Mouse (Mus musculus) urinary bladder, postnatal 25 days (tissue): Measurements from ENCODE around the gene Otos.
A peak's percentile ranks its signal among the peaks of the same experiment; 100 is the strongest.

Experiments
- DNase-seq: peaks from one replicate; pipeline ENCODE4 v3.0.0; 2022; ENCODE audit warnings: low spot score

The Otos gene

GRCm38 (mm10) chr1:92648673-92649072, at the start of gene Otos:
Gene Otos (minus strand): TSS chr1:92648841.
- DNase-seq: peak; percentile 52

DNA sequence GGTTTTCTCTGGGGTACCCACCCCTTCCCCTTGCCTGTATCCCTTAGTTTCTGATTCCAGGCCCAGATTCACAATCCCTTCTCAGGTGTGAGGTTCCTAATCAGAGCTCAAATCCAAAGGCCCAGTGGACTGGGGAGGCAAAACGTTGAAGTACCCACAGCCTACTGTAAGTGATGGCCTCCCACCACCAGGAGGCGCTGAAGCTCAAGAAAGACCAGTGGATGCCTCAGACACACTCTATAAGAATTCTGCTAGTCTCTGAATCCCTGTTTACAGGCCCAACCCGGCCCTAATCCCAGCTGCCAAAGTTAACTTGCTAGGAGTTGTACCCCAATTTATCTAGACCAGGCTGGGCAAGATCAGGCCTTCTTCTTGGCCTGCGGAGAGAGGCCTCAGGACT, 48.2 kb upstream of the Otos start:
- DNase-seq: peak; percentile 85

DNA sequence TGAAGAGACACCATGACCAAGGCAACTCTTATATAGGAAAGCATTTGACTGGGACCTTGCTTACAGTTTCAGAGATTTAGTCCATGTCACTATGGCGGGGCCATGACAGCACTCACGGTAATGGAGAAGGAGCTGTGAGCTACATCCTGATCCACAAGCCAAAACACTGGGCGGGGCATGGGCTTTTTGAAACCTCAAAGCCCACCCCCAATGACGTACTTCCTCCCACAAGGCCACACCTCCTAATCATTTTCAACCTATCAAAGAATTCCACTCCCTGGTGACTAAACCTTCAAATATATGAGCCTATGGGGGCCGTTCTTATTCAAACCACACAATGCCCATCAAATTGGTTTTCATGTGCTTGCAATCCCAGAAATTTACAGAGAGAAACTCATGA, 47.1 kb upstream of the Otos start:
- DNase-seq: no peak

DNA sequence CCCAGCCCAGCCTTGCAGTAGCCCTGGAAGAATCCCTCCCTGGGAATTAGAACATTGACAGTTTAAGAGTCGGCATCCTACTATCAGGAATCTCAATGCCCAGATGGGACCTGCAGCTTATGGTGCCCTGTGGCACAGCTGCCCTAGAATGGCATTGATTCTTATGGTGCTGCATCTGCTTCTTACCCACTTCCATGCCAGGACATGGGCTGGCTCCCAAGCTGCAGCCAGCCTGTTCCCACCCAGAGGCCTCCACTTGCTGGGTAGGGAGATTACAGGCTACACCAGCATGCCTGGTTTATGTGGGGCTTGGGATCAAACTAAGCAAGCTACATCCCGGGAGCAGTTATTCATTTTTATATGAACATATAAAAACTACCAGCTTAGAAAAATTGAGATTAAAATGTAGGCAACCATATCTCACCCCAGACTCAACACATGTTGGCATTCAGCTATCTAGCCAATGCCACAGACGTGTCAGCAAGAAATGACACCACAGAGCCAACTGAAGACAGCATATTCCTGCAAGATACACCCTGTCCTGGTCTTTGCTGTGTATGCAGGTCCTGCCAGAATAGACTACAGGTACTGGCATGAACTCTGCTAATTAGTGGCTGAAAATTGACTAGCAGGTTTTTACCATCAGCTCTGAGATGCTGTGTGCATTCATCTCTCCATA, 42.7 kb upstream of the Otos start:
- DNase-seq: no peak

- DNase-seq: no peak
These were observed 38.4 kb upstream of the Otos start for GRCm38 (mm10) chr1:92686994-92687393.

- no peak for DNase-seq
These were observed 34.5 kb upstream of the Otos start for GRCm38 (mm10) chr1:92683151-92683550.

GRCm38 (mm10) chr1:92680668-92681603, 32.3 kb upstream of the Otos start:
- no peak for DNase-seq

GRCm38 (mm10) chr1:92678757-92679156, 30.1 kb upstream of the Otos start:
- no peak for DNase-seq

DNA sequence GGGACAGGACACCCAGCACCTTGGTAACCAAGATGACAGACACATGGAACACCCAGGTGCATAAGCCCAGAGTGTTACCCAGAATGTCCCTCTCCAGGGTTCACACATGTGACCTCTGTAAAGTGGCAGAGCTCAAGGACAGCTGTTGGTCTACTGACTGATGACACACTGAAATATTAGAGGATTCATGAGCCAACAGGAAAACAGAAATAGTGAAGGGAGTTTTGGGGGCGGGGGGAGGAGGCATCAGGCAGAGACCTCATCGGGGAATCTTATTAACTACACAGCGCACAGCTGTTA, 28.0 kb upstream of the Otos start:
- no peak for DNase-seq

DNA sequence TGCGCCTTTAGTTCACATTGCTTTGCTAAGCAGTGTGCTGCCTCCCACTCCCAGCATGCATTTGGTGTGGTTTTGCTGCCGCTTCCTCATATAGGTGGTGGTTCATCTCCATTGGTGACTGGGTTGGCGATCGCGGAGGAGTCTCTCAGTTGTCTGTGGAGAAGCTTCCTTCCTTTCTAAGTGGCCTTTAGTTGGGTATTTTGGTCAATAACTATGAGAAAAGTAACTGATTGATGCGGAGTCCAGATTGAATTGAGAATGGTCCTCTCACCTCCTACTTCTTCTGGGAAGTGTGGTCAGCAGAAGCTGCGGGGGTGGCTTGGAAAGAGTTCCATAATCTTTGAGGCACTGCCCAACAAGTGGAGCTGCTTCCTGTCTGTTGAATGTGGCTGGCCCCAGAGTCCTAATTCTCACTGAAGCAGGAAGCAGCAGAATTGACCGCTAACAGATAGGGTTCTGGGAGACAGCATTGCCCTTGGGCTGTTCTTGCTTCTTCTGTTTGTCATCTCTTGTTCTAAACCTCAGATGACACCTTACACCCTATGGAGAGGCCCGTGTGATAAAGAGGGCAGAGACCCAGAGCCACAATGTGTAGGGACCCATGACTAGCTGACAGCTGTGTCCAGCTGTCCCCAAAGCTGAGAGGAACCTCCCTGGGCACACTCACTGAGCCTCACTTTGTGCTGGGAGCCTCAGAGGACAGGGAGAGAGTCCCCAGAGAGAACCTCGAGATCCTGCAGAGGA, 27.5 kb upstream of the Otos start:
- no peak for DNase-seq

GRCm38 (mm10) chr1:92673258-92673782, 24.7 kb upstream of the Otos start:
- no peak for DNase-seq

DNA sequence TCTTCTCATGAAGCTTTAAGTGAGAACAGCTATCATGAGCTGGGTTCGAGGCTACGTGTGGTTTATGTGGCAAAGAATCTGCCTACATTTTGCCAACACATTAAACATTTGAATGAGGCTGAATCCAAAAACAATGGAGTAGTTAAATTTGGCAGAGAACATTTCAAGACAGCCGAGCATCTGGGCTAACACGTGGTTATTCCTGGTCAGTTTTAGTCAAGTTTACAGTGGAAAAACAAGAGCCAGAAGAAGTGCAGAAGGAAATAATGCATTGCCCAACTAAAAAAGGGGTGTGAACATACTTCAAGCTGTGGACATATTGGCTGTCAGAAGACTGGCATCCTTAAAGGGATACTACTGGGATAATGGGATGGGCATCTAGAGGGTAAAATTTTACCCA, 22.7 kb upstream of the Otos start:
- no peak for DNase-seq

DNA sequence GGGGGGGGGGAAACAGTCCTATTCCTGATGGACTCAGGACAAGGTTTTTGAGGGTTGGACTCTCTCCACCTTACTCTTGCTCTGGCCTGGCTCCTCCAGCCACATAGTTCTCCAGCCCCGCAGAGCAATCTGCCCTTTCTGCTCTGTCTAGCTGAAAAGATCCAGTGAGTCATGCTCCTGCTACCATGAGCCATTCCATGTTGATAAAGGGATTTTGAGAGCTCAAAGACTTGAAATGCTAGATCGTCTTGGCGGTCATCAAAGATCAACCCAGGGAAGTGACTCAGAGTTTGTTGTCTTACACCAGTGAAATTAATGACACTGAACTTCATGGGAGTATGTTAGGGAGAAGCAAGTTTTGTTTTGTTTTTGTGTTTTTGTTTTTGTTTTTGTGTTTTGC, 20.8 kb upstream of the Otos start:
- no peak for DNase-seq

GRCm38 (mm10) chr1:92667106-92667505, 18.5 kb upstream of the Otos start:
- DNase-seq: no peak

DNA sequence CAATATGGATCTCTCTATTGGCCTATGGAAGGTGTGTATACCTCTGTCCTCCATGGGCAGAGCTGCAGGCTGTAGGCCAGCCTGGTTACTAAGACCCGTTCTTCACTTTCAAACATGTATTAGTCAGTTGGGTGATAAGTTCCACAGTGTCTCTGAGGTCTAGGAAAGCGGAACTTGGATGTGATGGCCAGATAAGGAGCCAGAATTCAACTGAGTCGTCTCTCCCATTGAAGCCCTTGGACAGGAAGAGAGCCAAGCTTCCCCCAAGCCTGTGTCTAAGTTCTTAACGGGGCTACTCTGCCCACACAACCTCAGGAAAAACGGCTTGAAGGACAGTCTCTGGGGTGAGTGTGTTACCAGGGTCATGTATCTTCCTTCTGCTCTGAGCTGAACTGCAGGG, 10.8 kb upstream of the Otos start:
- no peak for DNase-seq

DNA sequence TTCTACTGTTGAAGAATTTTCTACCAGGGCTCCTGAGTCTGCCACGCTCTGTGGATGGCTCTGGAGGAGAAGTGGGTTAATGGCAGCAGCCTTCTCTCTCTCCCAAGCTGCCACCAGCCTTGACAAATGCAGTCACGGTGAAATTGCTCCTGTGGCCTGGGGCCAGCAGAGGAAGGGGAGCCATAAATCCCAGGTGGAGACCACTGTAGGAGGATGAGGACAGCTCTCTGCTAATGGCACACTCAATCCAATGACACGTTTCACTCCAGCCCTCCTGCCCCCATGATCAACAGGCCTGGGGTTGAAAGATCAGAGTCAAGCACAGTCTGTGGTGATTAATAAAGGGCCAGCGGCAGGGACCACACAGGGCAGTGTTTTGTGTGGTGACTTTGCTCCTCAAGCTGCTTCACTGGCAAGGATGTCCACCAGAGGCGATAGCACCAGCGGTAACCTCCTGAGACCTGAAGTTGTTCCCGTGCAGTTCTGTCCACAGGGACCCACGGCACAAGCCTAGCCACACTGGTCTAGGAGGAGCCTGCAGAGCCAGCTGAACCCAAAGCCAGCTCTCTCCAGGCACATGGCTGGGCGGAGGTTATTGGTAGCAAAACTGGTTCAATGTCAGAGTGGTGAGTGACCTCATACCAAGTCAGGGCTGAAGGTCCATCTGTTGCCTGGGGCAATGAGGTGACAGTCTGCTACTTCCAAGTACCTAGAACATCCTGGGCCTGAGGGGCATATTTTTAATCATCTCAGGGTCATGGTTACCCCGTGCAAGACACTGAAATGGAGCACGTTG, 8.6 kb upstream of the Otos start:
- DNase-seq: no peak

DNA sequence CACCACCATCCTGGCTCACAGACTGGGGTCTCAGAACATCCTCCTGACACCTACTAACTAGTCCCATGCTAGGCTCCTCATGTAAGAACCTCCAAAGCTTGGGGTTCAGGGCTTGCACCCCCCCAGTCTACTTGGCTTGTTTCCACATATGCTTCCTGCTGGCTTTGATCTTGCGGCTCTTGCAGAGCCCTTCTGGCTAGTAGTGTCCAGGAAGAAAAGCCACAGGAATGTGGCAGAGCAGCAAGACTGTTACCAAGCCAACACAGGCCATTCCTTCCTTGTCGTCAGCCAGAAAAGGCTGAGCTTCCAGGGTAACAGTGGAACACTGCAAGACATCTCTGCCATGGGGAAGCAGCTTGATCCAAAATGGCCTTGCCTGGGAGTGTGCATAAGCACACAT, 6.0 kb upstream of the Otos start:
- DNase-seq: no peak

DNA sequence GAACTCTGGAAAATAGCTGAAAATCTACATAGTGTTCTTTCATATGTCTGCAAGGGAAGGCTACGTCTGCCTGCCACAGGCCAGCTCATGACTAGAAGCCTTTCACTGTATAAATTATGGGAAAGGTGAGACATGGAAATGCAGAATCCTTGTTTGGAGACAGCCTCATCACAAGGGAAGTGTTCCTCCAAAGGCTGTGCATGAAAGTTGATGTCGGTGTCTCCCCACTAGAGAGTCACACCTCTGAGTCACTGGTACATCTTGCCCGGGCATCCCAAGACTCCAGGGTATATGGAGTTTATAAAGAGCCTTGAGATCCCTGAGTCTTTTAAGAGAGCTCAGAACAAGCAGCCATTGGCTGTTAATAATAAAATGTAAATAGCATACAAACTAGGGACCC, 4.5 kb upstream of the Otos start:
- no peak for DNase-seq

DNA sequence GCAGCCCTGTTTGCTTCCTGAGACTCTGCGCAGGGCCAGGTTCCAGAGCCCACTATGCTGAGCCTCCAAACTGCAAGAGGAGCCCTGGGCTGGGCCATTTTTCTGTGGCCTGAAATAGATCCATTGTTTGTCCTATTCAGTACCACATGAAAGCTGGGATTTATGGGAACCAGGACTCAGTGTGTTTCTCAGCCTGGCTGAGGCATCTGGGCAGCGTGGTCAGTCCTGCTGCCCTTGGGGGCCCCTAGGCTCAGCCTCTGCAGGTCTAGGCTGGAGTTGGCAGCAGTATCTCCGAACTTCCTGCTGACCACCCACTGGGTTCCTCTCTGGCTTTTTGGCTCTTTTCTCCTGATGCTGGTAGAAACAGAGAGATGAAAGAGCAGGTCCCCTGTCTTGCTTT, 2.8 kb upstream of the Otos start:
- no peak for DNase-seq

DNA sequence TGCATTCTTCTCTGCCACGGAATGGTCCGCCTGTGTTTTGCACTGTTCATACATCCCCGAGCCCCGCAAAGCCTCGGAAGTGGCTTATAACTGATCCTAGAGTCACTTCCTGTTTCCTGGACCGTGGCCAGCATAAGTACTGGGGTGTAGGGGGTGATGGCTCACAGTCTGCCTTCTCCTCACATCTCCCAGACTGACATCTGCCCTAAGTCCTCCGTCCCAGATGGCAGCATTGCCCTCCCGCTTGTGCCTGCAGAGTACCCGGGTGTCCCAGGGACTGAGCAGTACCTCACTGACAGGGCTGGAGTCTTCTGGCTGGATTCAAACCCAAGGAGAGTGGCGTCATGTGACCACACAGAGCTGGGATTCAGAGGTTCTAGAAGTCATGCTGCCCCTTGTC, 444 bp downstream of the Otos start:
- no peak for DNase-seq

- peak; percentile 74 for DNase-seq
These were observed 889 bp downstream of the Otos start for GRCm38 (mm10) chr1:92647752-92648151.

- no peak for DNase-seq
These were observed 1.6 kb downstream of the Otos start for GRCm38 (mm10) chr1:92647026-92647425.
